Comparison of ENCODE assay signal across 19 mouse cellular contexts in the genomic region with DNA sequence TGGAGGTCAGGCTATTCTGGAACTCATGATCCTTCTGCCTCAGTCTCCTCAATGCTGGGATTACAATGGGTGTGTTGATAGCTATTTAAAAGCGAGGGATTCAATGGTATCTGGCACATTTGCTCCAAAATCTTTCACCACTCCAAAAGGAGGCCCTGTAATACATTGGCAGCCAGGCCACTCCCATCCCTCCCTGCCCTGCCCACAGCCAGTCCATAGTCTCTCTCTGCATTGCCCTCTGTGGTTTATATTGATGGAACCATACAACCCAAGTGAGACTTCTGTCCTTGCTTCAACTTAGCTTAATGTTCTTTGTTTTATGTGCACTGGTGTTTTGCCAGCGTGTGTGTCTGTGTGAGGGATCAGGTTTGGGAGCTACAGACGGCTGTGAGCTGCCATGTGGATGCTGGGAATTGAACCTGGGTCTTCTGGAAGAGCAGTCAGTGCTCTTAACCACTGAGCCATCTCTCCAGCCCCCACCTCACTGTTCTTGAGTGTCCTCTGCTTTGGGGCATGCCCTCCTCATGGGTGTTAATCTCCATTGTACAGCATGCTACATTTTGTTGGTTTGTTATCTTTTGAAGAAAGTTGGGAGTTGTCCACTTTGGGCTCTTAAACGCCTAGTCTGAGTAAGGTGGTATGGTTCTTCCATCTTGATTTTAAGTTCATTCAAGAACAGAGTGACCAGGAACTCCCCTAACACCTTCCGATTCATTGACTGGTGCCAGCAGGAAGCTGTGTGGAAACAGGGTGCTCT. TPM values are rescaled to one million over a fixed set of nuclear protein-coding genes. Genes with fewer than 3 reads are reported as not detected.
"Had no signal": no experiment of that assay in that cellular context is flagged by ENCODE, and none has a peak within 500 bp of the region (broad histone marks: within the 10 kb centered on the region; RNA-seq: fewer than 3 reads in every experiment).

No protein-coding gene starts in this region.

- H3K4me3 ChIP-seq: kidney, embryonic 15.5 days; limb, embryonic 15.5 days; midbrain, embryonic 13.5 days; myocyte; neural tube, embryonic 15.5 days; stomach, embryonic 15.5 days had no signal

- H3K9ac ChIP-seq: kidney, embryonic 15.5 days; limb, embryonic 15.5 days; lung, embryonic 14.5 days; midbrain, embryonic 13.5 days; neural tube, embryonic 15.5 days; stomach, embryonic 15.5 days had no signal

- H3K27ac ChIP-seq: kidney, embryonic 15.5 days; limb, embryonic 15.5 days; macrophage; midbrain, embryonic 13.5 days; neural tube, embryonic 15.5 days; stomach, embryonic 15.5 days had no signal

- H3K27me3 ChIP-seq: kidney, embryonic 15.5 days; limb, embryonic 15.5 days; midbrain, embryonic 13.5 days; neural tube, embryonic 15.5 days; stomach, embryonic 15.5 days had no signal

- H3K36me3 ChIP-seq: kidney, embryonic 15.5 days; limb, embryonic 15.5 days; midbrain, embryonic 13.5 days; neural tube, embryonic 15.5 days; stomach, embryonic 15.5 days had no signal

- ATAC-seq: intestine, embryonic 16.5 days; midbrain, embryonic 13.5 days had no signal

- H3K9me3 ChIP-seq: kidney, embryonic 15.5 days; limb, embryonic 15.5 days; midbrain, embryonic 13.5 days; neural tube, embryonic 15.5 days; stomach, embryonic 15.5 days had no signal

- DNase-seq: kidney, adult 2 months; kidney, postnatal 14 days; lung, embryonic 14.5 days; lung, postnatal 10 days; right cerebral cortex, adult 18-20 months; right cerebral cortex, postnatal 4 days; thymus, adult 2 months; thymus, postnatal 36 days had no signal

- H3K4me2 ChIP-seq: kidney, embryonic 15.5 days; limb, embryonic 15.5 days; lung, embryonic 14.5 days; midbrain, embryonic 13.5 days; neural tube, embryonic 15.5 days; stomach, embryonic 15.5 days had no signal

- H3K4me1 ChIP-seq: neural tube, embryonic 15.5 days had no signal

RNA-seq across cellular contexts. Expression of gene Osm, which starts 9.5 kb away (rescaled TPM):
- polyA plus RNA-seq: kidney, embryonic 15.5 days; limb, embryonic 11.5 days; lung, embryonic 14.5 days; midbrain, embryonic 13.5 days; myocyte; neural tube, embryonic 11.5 days; neural tube, embryonic 15.5 days; testis, adult 2 months had no signal

RNA-seq across cellular contexts. Expression of gene Lif, which starts 30.6 kb away (rescaled TPM):
- polyA plus RNA-seq: neural tube, embryonic 11.5 days had no signal
